Mouse (Mus musculus): Measurements from ENCODE around the gene Olfr301. TPM values are rescaled to one million over a fixed set of nuclear protein-coding genes. Genes with fewer than 3 reads are reported as not detected.

The Olfr301 gene
- total RNA-seq (2021): not detected in 2 replicates
- long read RNA-seq, experiment 1: 0 reads
- long read RNA-seq, experiment 2: 0 reads

DNA sequence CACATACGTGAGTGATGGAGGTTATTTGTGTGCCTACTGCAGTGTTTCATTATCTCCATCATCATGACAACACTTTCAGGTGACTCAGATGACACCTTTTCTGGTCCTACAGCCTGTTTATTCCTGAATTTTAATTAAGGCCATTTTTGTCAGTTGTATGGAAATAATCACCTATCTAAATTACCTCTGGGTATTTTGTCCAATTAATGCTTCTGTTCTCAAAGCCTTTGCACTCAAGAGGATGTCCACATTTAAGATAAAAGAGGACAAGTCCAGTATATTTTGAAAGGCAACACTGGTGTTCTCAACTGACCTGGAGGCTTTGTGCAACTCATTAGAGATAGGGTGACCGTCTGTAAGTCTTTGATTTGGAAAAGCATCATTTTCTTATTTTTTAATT lies at the start of gene Olfr301:
Gene Olfr301 (plus strand): TSS at position 301 of the 400 bp plus-strand sequence.
- no peak for DNase-seq

DNA sequence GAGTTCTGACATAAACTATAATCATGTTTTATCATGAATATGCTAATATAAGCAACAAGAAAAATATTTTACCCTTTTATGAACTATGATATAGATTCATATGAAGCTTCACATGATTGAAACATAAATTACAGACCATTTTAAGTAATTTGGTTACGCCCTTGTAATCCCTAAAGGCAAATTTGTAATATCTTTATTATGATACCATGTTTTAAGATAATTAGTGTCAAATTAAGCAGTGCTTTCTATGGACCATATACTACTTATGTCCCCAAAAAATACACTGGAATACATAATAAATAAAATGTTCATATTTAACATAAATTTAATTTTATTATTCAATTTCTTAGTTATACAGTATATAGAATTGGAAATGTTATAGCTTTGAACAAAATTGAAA lies 36.8 kb upstream of the Olfr301 start, which contains the start of gene Olfr305:
Gene Olfr305 (minus strand): TSS at position 101 of the 400 bp plus-strand sequence.
- DNase-seq: no peak

GRCm38 (mm10) chr7:86385769-86386168 lies 17.9 kb upstream of the Olfr301 start:
- no peak for DNase-seq

GRCm38 (mm10) chr7:86386558-86386957 lies 17.1 kb upstream of the Olfr301 start, which contains the start of gene Olfr304:
Olfr304 (minus strand) TSS chr7:86386658.
- DNase-seq: no peak

- no peak for DNase-seq
Measured at GRCm38 (mm10) chr7:86397689-86398088, 6.0 kb upstream of the Olfr301 start, which contains the start of gene Olfr303. Olfr303 (minus strand) TSS chr7:86397789.

DNA sequence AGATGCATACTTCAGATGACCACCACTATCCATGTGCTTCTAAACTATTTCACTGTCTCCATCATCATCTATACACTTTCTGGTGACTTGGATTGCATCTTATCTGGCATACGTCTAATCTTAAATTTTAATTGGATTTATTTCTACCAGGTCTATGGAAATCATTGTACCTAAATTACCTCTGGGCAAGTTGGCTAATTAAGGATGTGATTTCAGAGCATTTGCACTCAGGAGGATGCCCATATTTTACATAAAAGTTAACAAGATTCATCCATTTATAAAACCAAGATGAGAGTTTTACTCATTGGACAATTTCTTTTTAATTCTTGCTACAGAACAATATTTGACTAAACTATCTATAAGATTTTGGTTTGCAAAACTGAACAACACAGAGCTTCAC lies 56.0 kb downstream of the Olfr301 start, which contains the start of gene Olfr299:
Gene Olfr299 (plus strand): TSS at position 301 of the 400 bp plus-strand sequence.
- DNase-seq: no peak

Other genes starting within 250 kb of the Olfr301 start
- not detected in 2 replicates for gene Vmn2r75, start 232.1 kb upstream of the Olfr301 start, total RNA-seq (2021)
- gene Vmn2r76, start 157.5 kb upstream of the Olfr301 start, total RNA-seq (2021): not detected in 2 replicates
- not detected in 2 replicates for gene Olfr310, start 126.7 kb upstream of the Olfr301 start, total RNA-seq (2021)
- not detected in 2 replicates for gene Olfr309, start 90.1 kb upstream of the Olfr301 start, total RNA-seq (2021)
- gene Olfr308, start 78.2 kb upstream of the Olfr301 start, total RNA-seq (2021): not detected in 2 replicates
- not detected in 2 replicates for gene Olfr307, start 66.3 kb upstream of the Olfr301 start, total RNA-seq (2021)
- gene Olfr305, start 36.9 kb upstream of the Olfr301 start, total RNA-seq (2021): not detected in 2 replicates
- not detected in 2 replicates for gene Olfr304, start 17.2 kb upstream of the Olfr301 start, total RNA-seq (2021)
- gene Olfr303, start 6.1 kb upstream of the Olfr301 start, total RNA-seq (2021): not detected in 2 replicates
- gene Olfr299, start 56.1 kb downstream of the Olfr301 start, total RNA-seq (2021): not detected in 2 replicates
- not detected in 2 replicates for gene Olfr298, start 88.6 kb downstream of the Olfr301 start, total RNA-seq (2021)
- gene Olfr297, start 116.1 kb downstream of the Olfr301 start, total RNA-seq (2021): not detected in 2 replicates
- not detected in 2 replicates for gene Olfr295, start 180.0 kb downstream of the Olfr301 start, total RNA-seq (2021)
- not detected in 2 replicates for gene Olfr294, start 212.8 kb downstream of the Olfr301 start, total RNA-seq (2021)
- gene Olfr293, start 245.2 kb downstream of the Olfr301 start, total RNA-seq (2021): not detected in 2 replicates